Mouse (Mus musculus) C2C12 (cell line): Measurements from ENCODE around the gene RPS10-NUDT3.

Experiments used
- CEBPB ChIP-seq: IDR thresholded peaks from one replicate; pipeline ENCODE4 v1.6.1; 2011; ENCODE audit warnings: low read depth, mild to moderate bottlenecking, control low read depth, moderate library complexity
- CTCF ChIP-seq: IDR thresholded peaks from one replicate; pipeline ENCODE4 v1.5.1; 2011; ENCODE audit not compliant: control insufficient read depth, insufficient read depth, insufficient read length
- FOSL1 ChIP-seq: IDR thresholded peaks from one replicate; pipeline ENCODE4 v1.8.0; 2011; ENCODE audit warnings: mild to moderate bottlenecking, low read length; ENCODE audit not compliant: poor library complexity, insufficient read depth, severe bottlenecking
- MAX ChIP-seq: IDR thresholded peaks from one replicate; pipeline ENCODE4 v1.6.1; 2011; ENCODE audit warnings: mild to moderate bottlenecking, control low read depth
- MYOD1 ChIP-seq: IDR thresholded peaks from one replicate; pipeline ENCODE4 v1.6.1; 2011; ENCODE audit warnings: low read depth; ENCODE audit not compliant: control insufficient read depth, insufficient read length
- MYOG ChIP-seq: IDR thresholded peaks from one replicate; pipeline ENCODE4 v1.6.1; 2011; ENCODE audit not compliant: control insufficient read depth, insufficient read length; ENCODE audit errors: extremely low read depth
- USF1 ChIP-seq: IDR thresholded peaks from one replicate; pipeline ENCODE4 v1.6.1; 2011; ENCODE audit warnings: low read depth, mild to moderate bottlenecking, control low read depth, moderate library complexity

DNA sequence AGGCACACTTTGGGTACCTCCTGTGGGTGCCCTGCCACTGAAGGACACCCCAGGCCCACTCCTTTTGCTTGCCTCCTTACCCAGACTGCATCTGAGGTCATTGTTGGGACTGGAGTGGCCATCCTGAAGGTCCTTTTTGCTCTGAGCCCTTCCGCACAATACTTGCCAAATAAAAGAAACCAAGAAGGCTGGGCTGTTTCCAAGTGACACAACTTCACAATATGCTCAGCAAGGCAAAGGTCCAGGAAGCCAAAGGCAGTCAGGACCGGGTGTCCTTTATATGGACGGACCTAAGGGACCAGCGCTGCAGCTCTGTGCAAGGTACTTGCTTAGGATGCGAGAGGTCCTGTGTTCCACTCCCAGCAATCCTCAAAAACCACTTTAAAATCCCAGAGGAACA is 66.8 kb downstream of the RPS10-NUDT3 start:
- no peak for TF ChIP-seq CTCF
- TF ChIP-seq MAX = no peak
- no peak for TF ChIP-seq USF1
- TF ChIP-seq CEBPB = no peak
- no peak for TF ChIP-seq MYOG
- no peak for TF ChIP-seq FOSL1
- no peak for TF ChIP-seq MYOD1
